Mouse (Mus musculus): Measurements from ENCODE around the gene Dbi.

Gene Dbi

DNA sequence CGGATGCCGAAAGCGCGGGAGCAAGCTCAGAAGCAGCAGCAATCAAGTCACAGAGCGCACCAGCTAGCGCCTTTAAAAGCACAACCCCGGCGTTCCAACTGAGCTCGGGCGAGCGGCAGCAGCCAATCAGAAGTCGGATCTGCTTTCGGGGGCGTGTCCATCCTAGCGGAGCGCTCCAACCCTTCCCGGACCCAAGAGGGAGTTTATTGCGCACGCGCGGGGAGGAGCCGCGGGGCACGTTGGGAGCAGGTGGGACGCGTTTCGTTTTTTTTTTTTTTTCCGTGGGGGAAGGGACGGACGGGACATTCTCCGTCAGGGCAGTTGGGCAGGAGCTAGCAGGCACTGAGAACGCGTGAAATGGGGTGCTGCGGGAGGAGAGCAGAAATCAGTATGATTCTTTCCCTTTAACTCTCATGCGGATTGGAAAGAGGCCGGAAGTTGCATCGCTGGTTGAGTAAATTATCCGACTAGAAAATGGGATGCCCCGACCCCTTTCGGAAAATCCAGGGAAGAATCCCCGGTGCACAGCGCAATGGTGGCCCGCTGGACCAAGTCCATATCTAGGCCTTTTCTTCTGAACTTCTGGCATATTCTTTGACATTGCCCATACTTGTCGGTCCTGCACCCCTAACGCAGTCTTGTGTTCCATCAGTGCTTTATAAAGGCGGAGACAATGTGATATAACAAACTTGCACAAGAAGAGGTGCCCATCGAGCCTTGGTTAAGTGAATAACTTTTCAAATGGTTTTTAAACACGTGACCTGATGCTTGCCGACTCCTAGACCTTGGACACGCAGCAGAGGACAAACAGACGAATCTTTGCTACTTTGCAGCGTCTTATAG is at the start of gene Dbi, which contains the start of gene 3110009E18Rik:
Dbi (minus strand) TSS at position 110 of the 843 bp plus-strand sequence.
3110009E18Rik (plus strand) TSS at position 219 of the 843 bp plus-strand sequence.
- TF ChIP-seq GATA4 (IDR thresholded peaks at IDR 0.05; ENCODE audit: insufficient replicate concordance, low read length) = peak; percentile 12; the same call in 1 of the 2 replicates

DNA sequence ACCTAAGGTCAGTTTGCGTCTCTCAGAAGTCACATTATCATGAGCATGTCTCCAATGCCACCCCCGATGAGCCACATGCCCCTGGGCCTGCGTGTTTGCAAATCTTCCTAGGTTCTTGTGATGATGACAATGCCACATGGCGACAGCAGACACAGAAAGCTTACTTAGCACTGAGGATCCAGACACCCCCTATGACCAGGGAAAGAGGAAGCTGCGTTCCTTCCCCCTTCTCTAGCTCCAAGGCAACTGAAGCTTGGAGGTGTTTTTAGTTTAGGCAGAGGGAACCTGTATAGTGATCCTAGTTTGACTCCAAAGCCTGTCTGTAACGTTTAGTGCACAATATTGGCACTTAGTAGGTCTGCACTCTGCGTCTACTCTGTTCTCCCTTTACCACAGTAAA is 49.4 kb upstream of the Dbi start:
- TF ChIP-seq GATA4 (IDR thresholded peaks at IDR 0.05; ENCODE audit: insufficient replicate concordance, low read length) = no peak

DNA sequence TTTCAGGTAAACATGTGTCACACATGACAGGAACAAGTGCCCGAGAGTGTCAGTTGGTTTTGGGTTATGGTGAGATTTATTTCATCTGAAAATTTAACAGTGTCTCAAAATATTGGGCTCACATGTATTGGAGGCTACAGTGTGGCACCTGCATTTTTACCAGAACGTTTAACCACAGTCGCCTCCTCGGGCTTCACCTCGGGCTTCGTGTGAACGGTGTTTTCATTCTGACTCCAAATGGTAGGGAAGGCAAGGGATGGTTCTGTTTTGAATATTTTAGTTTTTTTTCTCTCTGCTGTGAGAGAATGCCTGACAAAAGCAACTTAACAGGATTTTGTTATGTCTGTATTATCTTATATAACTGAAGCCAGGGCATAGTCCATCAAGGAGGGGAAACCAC is 47.8 kb upstream of the Dbi start:
- no peak for TF ChIP-seq GATA4 (IDR thresholded peaks at IDR 0.05; ENCODE audit: insufficient replicate concordance, low read length)

DNA sequence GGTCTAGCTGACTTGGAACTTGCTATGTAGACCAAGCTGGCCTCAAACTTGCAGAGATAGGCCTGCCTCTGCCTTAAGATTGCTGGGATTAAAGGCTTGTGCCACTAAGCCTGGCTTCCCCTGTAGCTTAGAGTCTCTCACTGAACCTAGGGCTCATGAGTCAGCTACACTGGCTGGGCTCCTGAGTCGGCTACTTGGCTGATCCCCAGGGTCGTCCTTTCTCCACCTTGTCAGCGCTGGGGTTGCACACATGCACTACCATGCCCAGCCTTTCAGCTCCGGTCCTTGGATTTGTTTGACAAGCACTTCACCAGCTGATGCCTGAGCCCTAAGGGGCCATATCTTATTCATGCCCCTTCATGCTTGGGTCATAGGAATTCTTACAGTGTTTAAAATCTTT is 47.1 kb upstream of the Dbi start:
- no peak for TF ChIP-seq GATA4 (IDR thresholded peaks at IDR 0.05; ENCODE audit: insufficient replicate concordance, low read length)

DNA sequence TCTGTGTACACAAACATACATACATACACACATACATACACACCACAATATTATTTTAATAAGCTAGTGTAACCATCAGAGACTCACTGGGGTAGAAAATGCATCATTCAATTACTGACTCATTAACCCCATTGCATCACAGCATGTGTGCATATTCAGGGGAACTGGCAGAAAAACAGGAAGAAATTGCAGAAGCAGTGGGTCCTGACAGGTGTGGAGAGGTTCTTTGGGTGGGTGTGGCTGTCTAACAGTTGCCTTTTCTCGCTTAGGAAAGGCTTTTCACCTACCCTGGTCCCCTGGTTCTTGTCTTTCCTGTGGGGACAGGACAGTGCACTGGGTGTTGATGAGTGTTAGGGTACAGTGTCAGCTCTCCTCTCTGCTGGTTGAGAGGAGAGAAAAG is 41.7 kb upstream of the Dbi start:
- no peak for TF ChIP-seq GATA4 (IDR thresholded peaks at IDR 0.05; ENCODE audit: insufficient replicate concordance, low read length)

DNA sequence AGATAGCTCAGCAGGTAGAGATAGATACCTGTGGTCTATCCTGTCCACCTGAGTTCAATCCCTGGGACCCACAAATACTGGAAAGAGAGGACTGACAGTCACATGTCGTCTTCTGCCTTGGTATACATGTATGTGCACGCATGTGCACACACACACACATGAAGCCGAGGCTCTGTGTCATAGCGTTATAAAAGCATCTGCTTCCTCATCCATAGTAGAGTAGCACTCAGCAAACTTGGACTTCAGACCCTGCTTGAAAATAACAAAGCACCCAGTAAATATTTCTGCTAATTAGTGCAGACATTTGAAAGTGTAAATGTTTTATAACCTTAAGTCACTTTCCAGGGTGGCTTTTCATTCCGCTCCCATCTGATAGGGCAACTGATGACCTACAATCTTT is 40.6 kb upstream of the Dbi start:
- no peak for TF ChIP-seq GATA4 (IDR thresholded peaks at IDR 0.05; ENCODE audit: insufficient replicate concordance, low read length)

DNA sequence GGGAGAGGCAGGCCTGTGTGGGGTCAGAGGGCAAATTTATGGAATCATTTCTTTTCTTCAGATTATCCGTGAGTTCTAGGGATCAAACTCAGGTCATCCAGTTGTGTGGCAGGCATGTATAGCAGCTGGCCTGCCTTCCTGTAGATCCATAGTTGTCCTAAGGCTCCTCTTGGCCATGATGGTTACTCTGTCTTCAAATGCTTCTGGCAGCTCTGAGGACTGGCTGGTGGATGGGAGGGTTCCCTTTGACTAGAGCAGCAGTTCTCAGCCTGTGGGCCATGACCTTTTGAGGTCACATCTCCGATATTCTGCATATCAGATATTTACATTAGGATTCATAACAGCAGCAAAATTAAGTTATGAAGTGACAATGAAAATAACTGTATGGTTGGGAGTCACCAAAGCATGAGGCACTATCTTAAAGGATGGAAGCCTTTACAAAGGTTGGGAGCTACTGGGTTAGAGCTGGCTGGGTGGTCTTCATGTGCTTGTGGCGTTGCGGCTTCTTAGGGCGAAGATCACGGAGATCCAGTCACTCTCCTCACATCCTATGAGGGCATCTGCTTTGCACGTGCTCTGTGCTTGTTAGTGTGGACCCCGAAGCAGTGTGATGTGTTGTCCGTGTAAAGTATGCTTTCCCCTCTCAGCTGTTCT is 37.7 kb upstream of the Dbi start:
- TF ChIP-seq GATA4 (IDR thresholded peaks at IDR 0.05; ENCODE audit: insufficient replicate concordance, low read length) = no peak

DNA sequence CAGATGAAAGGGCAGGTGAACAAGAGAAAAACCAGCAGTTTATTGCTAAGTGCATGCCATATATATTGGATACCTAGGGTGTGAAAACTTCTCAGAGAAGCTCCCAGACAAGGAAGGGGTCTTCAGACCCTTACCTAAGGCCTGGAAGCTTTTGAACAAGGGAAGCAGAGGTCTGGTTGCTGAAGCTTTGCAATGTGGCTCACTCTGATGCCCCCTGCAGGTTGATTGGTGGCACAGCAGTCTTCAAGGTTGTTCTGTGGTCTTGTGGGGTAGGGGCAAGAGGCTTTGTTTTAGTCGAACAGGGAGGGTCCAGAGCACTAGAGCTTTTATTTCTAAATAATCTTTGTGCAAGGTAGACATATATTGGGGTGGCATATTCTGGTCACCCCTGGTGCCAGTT is 34.4 kb upstream of the Dbi start:
- TF ChIP-seq GATA4 (IDR thresholded peaks at IDR 0.05; ENCODE audit: insufficient replicate concordance, low read length) = no peak

DNA sequence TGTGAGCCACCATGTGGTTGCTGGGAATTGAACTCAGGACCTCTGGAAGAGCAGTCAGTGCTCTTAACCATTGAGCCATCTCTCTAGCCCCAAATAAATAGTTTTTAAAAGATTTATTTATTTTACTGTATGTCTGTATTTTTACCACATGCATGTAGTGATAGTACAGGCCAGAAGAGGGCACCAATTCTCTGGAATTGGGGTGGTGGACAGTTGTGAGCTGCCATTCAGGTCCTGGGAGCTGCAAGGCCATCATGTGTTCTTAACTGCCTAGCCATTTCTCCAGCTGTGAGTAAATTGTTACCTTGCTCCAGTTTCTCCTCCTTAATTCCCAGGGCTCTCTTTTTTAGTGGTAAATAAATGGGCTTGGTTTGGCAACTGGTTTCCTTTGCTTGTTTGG is 33.4 kb upstream of the Dbi start:
- no peak for TF ChIP-seq GATA4 (IDR thresholded peaks at IDR 0.05; ENCODE audit: insufficient replicate concordance, low read length)

DNA sequence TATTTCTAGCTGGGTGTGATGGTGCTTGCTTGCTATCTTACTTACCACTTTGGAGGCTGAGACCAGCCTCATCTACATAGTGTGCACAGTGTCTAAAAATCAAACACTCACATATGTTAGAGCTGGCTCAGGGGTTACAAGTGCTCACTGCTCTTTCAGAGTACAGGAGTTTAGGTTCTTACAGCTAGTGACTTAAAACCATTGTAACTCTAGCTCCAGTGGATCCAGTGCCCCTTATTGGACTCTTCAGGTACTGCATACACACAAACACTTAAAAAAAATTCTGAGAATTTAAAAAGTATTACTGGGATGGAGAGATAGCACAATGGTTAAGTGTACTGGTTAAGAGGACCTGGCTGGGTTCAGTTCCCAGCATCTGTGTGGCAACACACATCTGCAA is 26.1 kb upstream of the Dbi start:
- TF ChIP-seq GATA4 (IDR thresholded peaks at IDR 0.05; ENCODE audit: insufficient replicate concordance, low read length) = no peak

DNA sequence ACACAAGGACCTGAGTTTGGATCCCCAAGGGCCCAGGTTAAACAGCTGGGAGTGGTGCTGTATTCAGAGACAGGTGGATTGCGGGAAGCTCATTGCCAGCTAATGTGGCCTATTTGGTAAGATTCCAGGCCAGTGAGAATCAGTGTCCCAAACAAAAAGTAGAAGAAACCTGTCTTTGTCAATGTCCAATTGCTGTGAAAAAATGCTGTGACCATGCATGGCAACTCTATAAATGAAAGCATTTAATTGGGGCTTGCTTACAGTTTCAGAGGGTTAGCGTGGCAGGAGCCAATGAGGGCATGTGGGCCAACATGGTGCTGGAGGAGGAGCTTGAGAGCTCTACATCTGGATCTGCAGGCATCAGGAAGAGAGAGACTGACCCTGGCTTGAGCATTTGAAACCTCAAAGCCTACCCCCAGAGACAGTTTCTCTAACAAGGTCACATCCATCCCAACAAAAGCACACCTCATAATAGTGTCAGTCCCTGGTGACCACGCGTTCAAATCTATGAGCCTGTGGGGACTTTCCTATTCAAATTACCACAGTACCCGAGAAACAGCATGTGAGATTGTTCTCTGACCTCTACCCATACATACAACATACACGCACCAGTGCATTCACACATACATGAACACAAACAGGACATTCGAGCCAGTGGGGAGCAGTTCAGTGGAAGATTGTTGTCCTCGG is 24.8 kb upstream of the Dbi start:
- TF ChIP-seq GATA4 (IDR thresholded peaks at IDR 0.05; ENCODE audit: insufficient replicate concordance, low read length) = no peak

DNA sequence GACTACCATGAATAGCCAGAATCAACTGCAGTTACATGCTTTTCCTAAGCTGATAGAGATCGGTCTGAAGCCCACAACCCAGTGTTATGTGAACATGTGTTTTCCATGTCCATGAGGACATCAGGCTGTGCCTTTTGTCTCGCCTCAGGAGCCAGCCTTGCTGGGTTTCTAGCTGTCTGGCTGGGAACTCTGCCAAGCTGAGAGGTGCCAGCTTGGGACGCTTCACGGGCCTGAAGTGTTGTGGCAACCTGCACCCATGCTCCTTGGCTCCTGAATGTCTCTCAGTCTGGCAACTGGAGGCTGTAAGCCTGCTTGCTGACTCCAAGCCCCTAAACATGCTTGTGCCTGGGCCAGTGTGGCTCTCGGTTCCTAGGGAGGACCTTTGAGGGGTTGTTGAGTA is 21.7 kb upstream of the Dbi start:
- no peak for TF ChIP-seq GATA4 (IDR thresholded peaks at IDR 0.05; ENCODE audit: insufficient replicate concordance, low read length)

DNA sequence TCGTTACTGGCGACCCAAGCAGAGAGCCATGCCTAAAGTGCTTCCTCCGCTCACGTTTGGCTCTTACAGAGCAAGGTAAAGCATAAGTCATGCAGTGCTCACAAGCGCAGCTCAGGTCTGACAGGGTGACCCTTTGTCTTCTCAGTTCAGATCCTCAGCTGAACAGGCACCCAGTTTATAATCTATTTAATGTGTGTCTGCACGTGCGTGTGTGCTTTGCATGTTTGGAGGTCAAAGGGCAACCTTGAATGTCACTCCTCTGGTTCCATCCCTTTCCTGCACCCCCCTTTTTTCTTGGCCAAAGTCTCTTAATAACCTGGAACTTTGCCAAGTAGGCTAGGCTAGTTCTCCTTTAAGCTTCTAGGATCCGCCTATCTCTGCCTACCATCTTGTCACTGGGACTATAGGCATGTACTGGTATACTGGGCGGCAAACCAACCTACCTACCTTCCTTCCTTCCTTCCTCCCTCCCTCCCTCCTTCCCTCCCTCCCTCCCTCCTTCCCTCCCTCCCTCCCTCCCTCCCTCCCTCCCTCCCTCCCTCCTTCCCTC is 19.3 kb upstream of the Dbi start:
- no peak for TF ChIP-seq GATA4 (IDR thresholded peaks at IDR 0.05; ENCODE audit: insufficient replicate concordance, low read length)

DNA sequence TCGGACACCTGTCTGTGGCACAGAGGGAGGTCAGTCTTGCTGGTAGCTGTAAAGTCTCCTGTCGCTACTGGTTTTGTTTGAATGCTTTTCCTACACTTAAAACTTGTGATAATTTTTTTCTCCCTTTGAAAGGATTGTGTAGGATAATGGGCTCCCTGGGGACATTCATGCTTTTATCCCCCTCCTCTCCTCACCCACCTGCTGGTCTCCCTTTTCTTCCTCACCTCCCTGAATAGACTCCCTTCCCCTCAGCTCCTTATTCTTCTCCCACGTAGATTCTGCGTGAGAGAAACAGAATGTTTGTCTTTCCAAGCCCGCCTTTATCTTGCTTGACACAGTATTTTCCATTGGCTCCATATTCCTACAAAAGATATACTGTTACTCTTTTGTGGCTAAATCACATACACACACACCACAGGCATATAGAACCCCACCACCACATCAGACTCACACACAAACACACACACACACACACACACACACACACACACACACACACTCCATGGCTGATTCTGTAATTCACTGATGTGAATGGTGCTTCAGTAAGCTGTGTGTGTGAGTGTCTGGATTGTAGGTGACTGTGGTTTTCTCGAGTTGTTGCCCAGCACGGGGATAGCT is 18.2 kb upstream of the Dbi start:
- TF ChIP-seq GATA4 (IDR thresholded peaks at IDR 0.05; ENCODE audit: insufficient replicate concordance, low read length) = no peak
